Mouse (Mus musculus) right cerebral cortex, adult 2 months (tissue): ENCODE data around the gene Pet2.

Experiments
- DNase-seq, 2 experiments: peaks; one replicate each; pipeline ENCODE4 v3.0.0; 2021 to 2022; ENCODE audit warnings: low spot score in 2 of 2

Gene Pet2

GRCm38 (mm10) chrX:89409589-89409988 is at the start of gene Pet2:
TSS of gene Pet2 (minus strand) at chrX:89409689.
- DNase-seq: no peak
